Mouse (Mus musculus): ENCODE measurements around the gene R3hdm2. TPM values are rescaled to one million over a fixed set of nuclear protein-coding genes. Genes with fewer than 3 reads are reported as not detected.

Gene R3hdm2
- polyA plus RNA-seq, 1 experiment = 47.2 TPM

DNA sequence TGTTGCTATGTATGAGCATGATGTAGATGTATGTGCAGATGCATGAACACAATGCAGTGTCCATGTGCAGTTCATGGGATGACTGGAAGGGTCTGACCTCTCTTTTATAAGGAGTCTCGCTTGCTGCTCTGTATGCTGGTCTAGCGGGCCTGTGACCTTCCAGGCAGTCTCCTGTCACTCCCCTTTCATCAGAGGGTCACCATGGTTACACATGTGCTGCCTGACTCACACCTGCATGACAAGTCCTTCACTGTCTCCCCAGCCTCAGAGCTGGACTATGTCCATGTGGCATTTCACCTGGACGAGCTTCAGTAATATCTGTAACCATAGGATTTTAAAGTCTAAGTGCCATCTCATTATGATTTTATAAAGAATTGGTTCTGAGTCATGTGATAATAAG, 34.0 kb downstream of the R3hdm2 start:
- no peak for DNase-seq (ENCODE audit: low read depth, low spot score)
- 80% methylated on average over 3 of the region's 3 CpGs for WGBS

DNA sequence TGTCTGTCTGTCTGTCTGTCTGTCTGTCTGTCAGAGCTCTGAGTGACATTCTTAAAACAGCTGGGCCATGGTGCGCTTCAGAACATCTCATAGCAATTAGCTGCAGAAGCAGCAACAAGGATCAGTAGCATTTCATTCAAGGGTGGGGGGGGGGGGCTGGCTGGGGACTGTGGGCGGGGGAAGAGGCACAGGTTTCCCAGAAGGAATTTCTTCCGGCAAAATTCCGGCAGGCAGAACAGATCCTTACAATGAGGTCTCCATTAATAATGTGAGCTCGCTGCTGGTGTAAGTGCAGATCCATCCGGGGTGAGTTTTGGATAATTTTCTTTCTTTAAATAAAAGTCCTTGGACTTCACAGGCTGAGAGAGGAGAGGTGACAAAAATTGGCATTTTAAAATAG, 40.0 kb downstream of the R3hdm2 start:
- 59% methylated on average over 6 of the region's 6 CpGs for WGBS

DNA sequence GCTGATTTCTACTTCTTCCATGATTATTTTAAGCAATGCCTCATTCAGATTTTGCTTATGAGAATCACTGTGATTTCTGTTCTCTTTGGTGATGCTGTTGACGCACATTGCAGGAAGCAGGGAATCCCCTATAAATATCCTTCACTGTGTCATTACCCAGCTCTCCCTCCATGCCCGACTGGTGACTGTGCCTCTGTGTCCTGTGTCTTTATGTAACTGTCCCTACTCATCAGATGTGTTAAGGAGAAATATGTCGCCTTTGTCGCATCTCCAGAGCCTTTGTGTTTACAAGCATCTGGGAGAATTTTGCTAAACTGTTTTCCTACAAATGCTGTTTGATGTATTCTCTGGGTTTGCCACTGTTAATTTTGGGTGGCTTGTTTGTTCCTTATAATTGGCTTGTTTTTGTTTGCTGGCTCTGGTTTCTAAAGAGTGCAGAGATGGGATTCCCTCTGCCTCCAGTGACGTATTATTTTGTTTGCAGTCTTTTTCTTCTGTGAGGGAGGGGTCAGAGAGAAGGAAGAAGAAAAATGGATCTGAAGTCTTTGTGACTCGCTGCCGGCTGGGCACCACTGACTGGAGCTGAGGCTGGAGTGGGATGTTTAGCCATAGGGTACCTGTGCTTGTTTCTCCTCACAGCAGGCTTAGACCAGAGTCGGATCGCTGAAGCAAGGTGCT, 40.7 kb downstream of the R3hdm2 start:
- no peak for DNase-seq (ENCODE audit: low read depth, low spot score)
- WGBS = 41% methylated on average over 9 of the region's 9 CpGs

More for the DNA sequence above, 40.0 kb downstream of the R3hdm2 start:
- no peak for DNase-seq (ENCODE audit: low read depth, low spot score)

DNA sequence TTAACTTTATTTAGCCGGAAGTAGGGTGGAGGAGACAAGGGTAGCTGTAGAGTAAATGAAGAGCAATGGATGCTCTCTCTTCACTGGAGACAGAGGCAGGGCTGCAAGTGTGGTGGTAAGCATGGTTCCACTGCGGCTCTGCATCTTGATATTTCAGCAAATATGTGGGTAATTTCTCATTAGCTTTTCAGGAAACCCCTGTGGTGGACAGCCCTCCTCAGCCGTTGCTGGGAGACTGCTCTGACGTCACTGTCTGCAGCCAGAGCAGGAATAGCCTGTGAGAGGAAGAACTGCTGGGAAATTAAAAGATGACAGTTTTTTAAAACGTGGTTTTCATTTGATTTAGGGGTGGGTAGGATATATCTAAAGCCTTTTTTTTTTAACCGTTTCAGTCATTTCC, 41.9 kb downstream of the R3hdm2 start:
- no peak for DNase-seq (ENCODE audit: low read depth, low spot score)

DNA sequence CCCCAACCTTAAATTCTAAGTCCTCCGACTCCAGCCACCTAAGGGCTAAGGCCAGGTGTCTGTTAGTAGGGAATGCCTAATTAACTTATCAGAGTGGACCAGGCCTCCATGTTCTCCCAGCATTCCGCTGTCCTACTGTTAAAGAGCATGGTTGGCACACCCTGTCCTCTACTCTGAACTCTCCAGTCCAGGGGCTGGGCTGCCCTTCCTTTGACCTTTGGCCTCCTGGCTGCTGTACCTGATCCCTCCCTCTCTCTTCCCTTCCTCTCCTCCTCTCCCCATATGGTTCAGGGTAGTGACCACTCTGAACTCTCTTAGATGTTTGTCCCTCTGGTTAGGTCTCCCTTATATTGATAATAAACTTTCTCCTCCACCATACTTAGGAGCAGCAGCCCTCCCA, 45.7 kb downstream of the R3hdm2 start:
- peak; percentile 38 for DNase-seq (ENCODE audit: low read depth, low spot score)
- WGBS = 58% methylated on average over 2 of the region's 2 CpGs

More for the DNA sequence above, 41.9 kb downstream of the R3hdm2 start:
- 45% methylated on average over 6 of the region's 6 CpGs for WGBS

DNA sequence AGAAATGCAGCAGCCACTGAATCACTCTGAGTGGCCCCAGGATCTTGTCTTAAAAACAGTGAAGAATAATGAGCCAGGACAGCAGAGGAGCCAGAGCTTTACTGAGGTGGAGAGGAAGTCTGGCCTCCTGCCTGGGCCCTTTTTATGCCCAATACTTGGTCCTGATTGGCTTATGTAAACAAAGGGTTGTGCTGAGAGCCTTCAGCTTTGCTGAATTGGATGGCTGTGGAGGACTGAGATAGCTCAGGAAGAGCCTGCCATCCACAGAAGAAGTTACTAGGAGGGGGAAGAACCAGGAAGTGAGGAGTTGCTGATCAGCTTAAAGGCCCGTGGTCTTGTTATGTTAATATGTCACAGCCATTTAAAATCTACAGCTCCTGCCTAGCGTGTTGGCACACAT, 46.5 kb downstream of the R3hdm2 start:
- DNase-seq (ENCODE audit: low read depth, low spot score) = no peak
- 27% methylated on average over 2 of the region's 2 CpGs for WGBS

DNA sequence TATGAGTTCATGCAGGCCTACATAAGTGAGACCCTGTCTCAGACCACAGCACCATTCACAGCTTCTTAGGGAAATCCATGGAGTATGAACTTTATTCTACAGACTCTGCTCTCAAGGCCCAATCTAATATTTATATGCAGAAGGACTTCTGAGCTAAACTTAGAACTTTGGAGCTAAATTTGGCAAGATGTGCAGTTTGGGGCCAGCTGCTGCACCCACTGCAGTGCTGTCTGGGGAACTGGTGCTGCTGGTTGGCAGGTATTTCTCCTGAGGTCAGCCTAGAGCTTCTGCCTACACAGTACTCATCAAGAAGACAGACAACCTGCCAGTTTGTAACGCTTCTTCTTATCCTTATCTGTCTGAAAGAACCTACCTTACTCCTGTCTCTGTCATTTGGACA, 47.0 kb downstream of the R3hdm2 start:
- WGBS = 93% methylated on average over 1 of the region's 1 CpGs
- DNase-seq (ENCODE audit: low read depth, low spot score) = no peak

DNA sequence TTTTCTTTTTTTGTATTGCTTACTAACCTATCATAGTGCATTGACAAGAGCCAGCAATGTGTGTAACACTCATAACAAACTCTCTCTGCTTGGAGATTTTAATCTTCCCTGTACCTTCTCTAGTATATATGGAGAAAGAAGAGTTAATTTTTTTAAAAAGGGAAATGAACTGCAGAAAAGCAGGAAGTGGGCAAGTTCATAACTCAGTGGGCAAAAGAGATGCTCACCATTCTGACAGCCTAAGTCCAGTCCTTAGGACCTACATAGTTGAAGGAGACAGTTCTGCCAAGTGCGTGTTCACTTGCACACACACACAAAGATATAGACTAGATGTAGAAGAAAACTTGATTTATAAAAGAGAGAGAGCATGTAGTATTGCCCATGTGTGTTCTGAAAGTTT, 47.9 kb downstream of the R3hdm2 start:
- 96% methylated on average over 1 of the region's 1 CpGs for WGBS
- DNase-seq (ENCODE audit: low read depth, low spot score) = no peak

DNA sequence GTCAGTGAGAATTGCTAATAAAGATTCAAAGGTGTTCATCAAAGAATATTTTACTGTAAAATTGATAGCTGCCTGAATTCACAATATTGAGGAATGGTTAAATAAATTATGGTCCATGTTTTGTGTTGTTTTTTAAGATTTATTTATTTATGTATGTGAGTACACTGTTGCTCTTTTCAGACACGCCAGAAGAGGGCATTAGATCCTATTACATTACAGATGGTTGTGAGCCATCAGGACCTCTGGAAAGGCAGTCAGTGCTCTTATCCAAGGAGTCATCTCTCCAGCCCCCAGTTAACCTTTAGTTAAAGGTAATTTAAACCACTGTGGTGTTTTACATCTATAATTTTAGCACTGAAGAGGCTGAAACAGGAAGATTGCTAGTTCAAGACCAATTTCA, 49.4 kb downstream of the R3hdm2 start:
- 73% methylated on average over 1 of the region's 1 CpGs for WGBS
- DNase-seq (ENCODE audit: low read depth, low spot score) = no peak

DNA sequence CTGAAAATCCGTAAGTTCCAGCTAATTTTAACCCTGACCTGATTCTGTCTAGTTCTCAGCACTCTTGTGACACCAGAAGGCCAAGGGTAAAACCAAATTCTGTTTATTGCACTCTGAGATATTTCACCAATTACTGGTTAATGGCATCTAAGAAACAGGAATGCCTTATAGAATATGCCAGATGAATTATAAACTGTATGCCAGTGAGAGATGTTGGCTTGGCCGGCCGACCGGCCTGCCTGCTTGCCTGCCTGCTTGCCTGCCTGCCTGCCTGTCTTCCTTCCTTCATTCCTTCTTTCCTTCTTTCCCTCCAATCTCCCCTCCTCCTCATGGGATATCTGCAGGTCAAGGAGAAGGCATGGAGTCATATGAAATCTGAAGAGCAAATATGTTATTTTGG, 52.3 kb downstream of the R3hdm2 start:
- no peak for DNase-seq (ENCODE audit: low read depth, low spot score)
- WGBS = 99% methylated on average over 4 of the region's 4 CpGs

DNA sequence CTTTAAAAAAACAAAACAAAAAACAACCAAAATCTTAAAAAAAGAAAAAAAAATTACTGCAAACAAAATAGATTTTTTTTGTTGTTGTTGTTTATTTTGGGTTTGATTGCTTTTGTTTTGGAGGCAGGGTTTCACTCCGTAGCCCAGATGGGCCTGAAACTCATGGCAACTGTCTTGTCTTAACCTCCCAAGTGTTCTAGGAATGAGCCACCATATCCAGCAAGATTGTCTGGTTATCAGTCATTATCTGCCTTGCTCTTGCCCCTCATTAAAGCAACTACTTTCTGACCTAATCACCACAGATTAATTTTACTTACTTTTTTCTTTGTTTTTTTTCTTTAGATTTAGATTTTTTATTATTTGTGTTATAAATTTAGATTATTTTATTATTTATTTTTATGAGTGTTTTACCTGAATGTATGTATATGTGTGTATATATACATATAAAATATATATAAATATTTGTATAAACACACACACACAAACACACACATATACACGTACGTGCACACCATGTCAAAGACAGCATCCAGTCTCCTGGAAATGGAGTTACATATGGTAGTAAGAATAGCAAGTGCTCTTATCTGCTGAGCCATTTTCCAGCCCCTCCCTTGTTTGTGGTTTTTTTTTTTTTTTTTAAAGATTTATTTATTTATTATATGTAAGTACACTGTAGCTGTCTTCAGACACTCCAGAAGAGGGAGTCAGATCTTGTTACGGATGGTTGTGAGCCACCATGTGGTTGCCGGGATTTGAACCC, 57.4 kb downstream of the R3hdm2 start:
- 91% methylated on average over 5 of the region's 5 CpGs for WGBS

DNA sequence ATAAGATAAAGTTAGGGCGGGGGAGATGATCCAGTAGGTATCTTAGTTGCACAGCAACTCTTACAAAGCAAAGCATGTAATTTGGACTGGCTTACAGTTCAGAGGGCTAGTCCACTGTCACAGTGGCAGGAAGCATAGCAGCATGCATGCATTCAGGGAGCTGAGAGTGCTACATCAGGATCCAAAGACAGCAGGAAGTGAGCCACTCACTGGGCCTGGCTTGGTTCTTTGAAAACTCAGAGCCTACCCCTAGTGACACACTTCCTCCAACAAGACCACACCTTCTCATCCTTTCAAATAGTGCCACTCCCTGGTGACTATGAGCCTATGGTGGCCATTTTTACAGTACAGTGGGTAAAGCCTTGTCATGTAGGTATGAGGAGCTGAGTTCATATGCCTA, 73.6 kb downstream of the R3hdm2 start:
- no peak for DNase-seq (ENCODE audit: low read depth, low spot score)
- WGBS = 100% methylated on average over 1 of the region's 1 CpGs

More for the DNA sequence above, 57.4 kb downstream of the R3hdm2 start:
- no peak for DNase-seq (ENCODE audit: low read depth, low spot score)

DNA sequence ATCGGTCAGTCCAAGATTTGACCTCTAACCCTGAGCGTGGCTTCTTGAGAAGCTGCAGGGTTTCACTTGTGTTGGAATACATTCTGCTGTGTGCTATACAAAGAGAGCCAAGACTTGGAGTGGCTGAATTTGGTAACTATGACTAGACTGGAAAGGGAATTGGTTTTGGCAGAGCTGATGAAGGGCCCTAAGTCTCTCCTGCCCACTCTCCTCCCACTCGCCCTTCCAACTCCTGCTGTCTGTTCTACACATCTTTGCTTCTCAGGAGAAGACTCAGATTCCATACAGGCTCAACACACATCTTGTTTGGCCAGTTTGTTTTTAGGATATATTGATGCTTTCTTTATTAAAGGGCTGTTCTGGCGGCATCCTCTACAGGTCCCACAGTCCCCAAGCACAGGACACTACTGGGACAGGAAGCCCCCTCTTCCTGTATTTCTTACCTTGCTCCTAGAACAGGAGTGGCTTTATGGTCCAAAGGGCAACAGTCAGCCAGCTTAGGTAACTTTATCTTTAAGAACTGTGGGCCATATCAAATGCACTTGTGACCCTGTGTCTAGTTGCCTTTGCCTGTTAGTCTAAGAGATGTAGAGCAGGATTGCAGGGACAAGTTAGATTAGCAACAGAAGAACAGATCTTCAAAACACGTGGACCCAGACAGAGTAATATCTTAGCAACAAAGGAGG, 82.4 kb downstream of the R3hdm2 start:
- DNase-seq (ENCODE audit: low read depth, low spot score) = no peak
- 76% methylated on average over 5 of the region's 5 CpGs for WGBS

DNA sequence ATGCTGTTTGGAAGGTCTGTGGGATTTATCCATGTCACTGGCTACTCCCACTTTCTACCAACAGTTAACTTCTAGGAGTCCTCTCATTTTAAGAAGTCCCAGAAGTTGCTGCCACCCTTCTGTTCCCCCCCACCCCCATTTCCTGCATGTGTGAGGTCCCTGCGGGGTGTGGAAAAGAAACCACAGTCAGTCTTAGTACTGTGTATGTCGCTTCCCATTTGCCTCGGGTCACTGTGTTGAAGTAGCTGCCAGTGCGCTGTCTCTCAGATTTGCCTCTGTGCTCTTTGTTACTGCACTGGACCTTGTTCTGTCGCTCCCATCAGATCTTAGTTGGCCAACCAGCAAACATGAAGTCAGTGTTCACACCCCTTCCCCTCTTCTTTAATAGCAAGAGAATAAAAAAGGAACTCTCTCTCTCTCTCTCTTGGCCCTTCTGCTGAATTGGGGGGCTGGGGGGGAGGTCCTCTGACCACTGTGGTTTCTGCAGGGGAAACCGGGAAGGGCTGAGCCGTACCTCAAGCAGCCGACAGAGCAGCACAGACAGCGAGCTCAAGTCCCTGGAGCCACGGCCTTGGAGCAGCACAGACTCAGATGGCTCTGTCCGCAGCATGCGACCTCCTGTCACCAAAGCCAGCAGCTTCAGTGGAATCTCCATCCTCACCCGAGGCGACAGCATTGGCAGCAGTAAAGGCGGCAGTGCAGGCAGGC, 91.3 kb downstream of the R3hdm2 start:
- DNase-seq (ENCODE audit: low read depth, low spot score) = no peak
- 71% methylated on average over 15 of the region's 15 CpGs for WGBS

DNA sequence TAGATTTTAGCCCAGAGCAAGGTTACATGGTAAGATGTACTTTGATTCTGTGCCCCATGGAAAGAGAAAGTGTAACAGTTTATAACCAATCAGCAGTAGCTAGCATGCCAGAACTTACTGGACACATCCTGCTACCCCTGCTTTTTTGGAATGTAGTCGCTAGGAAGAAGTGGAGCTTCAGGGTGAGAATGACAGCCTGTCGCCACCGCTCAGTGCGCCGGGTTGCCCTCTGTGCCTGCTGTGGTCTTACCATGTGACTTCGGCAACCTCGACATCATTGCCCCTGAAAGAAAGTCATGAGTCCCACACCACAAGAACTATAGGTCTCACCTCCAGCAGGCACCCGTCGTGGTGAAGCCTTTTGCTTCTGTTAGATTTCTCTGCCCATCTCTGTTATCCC, 92.6 kb downstream of the R3hdm2 start:
- whole genome bisulfite sequencing = 92% methylated on average over 9 of the region's 9 CpGs
- no peak for DNase-seq (ENCODE audit: low read depth, low spot score)

DNA sequence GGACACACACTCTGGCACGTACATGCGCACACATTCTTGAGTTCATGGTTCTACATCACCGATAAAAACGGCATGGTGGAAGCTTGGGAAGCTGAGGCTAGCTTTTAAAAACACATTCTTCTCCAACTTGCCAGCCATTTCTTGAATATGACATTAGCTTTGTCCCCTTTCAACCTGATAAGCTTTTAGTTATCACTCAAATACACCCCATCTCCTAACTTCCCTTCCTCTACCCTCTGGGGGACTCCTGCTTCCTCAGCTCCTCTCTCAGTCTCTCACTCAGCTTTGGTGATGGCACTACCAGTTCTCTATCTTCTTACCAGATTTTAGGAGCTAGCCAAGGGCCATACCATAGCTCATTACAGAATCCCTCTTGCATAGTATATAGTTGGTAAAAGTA, 95.0 kb downstream of the R3hdm2 start:
- WGBS = 96% methylated on average over 4 of the region's 4 CpGs
- DNase-seq (ENCODE audit: low read depth, low spot score) = no peak

DNA sequence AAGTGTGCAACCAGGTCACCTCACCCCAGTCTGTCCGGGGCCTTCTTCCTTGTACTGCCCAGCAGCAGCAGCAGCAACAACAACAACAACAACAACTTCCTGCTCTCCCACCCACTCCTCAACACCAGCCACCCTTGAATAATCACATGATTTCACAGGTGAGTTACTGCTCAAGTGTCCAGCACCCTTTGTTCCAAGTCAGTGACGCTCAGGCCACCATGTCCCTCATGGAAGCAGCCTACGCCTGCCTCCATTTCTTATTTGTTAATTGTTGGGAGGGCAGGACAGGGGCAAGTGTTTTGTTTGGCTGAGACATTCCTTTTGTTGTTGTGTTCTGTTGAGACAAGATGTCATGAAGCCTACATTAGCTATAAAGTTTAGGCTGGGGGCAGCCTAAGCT, 96.4 kb downstream of the R3hdm2 start:
- DNase-seq (ENCODE audit: low read depth, low spot score) = no peak
- 78% methylated on average over 3 of the region's 3 CpGs for WGBS

DNA sequence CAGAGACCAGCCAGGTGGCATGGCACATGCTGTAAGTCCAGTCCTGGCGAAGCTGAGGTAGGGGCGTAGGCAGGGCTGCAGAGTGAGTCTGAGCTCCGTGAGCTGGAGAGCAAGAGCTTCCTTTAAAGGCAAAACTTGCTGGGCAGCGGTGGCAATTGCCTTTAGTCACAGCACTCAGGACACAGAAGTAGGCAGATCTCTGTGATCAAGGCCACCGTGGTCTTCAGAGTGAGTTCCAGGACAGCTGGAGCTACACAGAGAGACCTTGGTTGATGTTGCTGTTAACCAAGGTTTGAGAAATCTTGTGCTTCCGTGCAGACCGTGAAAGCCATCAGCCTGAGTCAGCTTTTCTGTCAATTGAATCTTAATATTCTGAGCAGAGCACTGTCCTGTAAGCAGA, 97.2 kb downstream of the R3hdm2 start:
- 90% methylated on average over 7 of the region's 7 CpGs for WGBS
- DNase-seq (ENCODE audit: low read depth, low spot score) = no peak

DNA sequence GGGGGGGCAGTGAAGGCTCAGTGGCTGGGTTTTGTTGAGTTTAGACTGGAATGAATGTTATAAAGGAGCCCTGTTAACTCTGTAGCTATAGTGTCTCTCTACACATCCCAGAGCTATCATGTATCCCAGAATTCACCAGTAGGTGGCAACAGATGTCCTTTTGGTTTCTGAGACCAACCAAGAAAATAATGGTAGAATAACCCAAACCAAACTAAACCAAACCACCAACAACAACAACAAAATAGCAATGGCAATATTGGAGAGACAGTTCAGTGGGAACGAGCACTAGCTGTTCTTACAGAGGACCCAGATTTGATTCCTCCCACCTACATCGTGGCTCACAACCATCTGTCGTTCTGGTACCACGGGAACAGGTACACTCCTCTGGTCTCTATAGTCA, 99.0 kb downstream of the R3hdm2 start:
- WGBS = 94% methylated on average over 4 of the region's 4 CpGs
- DNase-seq (ENCODE audit: low read depth, low spot score) = no peak

Data from large intestine, adult 2 months (tissue).